Comparison of ENCODE assay signal across 8 mouse cellular contexts in the genomic region with DNA sequence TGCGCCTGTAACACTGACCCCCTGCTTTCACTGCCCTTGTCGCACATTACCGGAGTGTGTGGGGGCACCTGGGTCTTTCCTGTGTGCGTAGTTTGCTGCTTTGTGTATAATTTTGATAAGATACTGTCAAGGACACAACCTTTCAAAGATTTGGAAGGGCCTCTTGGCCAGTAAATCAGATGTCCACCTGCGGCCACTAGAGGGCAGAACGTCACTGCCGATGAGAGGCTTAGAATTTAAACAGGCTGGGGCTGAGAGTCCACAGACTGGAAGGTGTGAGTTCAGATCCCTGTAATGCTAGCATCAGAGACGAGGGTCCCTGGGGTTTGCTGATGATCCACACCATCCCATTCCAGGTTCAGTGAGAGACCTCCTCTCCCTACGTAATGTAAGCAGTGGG. TPM values are rescaled to one million over a fixed set of nuclear protein-coding genes. Genes with fewer than 3 reads are reported as not detected.
DNase-seq lines count a peak whose midpoint lies in the region; ATAC-seq and TF ChIP-seq lines count a peak whose summit lies in the region.

No protein-coding gene starts in this region.

- H3K27ac ChIP-seq in intestine, postnatal 0 days (ENCODE audit: low read depth, low read length), result no peak overlapping the region

- ATAC-seq in erythroid progenitor cell, adult 5-6 weeks (replicated peaks; ENCODE audit: low FRiP score, poor library complexity, severe bottlenecking), result peak; percentile 51; the same call in 1 of the 2 replicates
- ATAC-seq in intestine, postnatal 0 days, result no peak

- DNase-seq in ovary, postnatal 10 days (ENCODE audit: low spot score), result peak; percentile 52
- DNase-seq in ovary, adult 18-20 months (ENCODE audit: low spot score), result no peak
- peak; percentile 77 for DNase-seq in brain, adult 2 months (ENCODE audit: low read depth, low spot score)
- DNase-seq in lung, postnatal 10 days, result peak; percentile 86
- DNase-seq in retina, adult 2 months (ENCODE audit: low read depth, low spot score), result peak; percentile 32
- DNase-seq in urinary bladder, adult 2 months (ENCODE audit: low spot score), result peak; percentile 51

- 24% methylated on average over 9 of the region's 9 CpGs for WGBS in intestine, postnatal 0 days

- H3K4me1 ChIP-seq in intestine, postnatal 0 days (replicated peaks; ENCODE audit: control insufficient read depth, insufficient read depth, low read length), result no peaks in the 10 kb centered on the region

- H3K9ac ChIP-seq in intestine, postnatal 0 days (ENCODE audit: low read depth, low read length), result no peak overlapping the region

- peaks cover 49% of the 10 kb centered on the region for H3K36me3 ChIP-seq in intestine, postnatal 0 days (ENCODE audit: control insufficient read depth, insufficient read depth)

- no peaks in the 10 kb centered on the region for H3K9me3 ChIP-seq in intestine, postnatal 0 days (ENCODE audit: control insufficient read depth)

- H3K4me3 ChIP-seq in intestine, postnatal 0 days (ENCODE audit: low read depth, low read length), result no peak overlapping the region

- TF ChIP-seq CTCF in intestine, postnatal 0 days (IDR thresholded peaks at IDR 0.05; ENCODE audit: low read depth), result peak; percentile 89

- no peak overlapping the region for H3K4me2 ChIP-seq in intestine, postnatal 0 days (replicated peaks; ENCODE audit: low read depth)

- H3K27me3 ChIP-seq in intestine, postnatal 0 days (replicated peaks; ENCODE audit: control insufficient read depth, insufficient read depth, low read length), result no peaks in the 10 kb centered on the region

RNA-seq across cellular contexts. Expression of a gene that starts 13.5 kb away (rescaled TPM):
- total RNA-seq in erythroid progenitor cell, adult 5-6 weeks (2015; ENCODE audit: low replicate concordance), result 1.1 and 8.8 TPM in 2 replicates
- total RNA-seq in erythroid progenitor cell, adult 5-6 weeks (2017; ENCODE audit: low replicate concordance), result 1.9 and 4.0 TPM in 2 replicates
- polyA plus RNA-seq in intestine, postnatal 0 days (2015; fragmentation: Nextera tagmentation; extraction: Ambion mirVana), result 81.8 and 85.6 TPM in 2 replicates
- 277 and 317 TPM in 2 replicates for polyA plus RNA-seq in urinary bladder, adult 2 months (2012; rRNA removed)

RNA-seq across cellular contexts. Expression of a gene that starts 16.0 kb away (rescaled TPM):
- 2.9 and 8.8 TPM in 2 replicates for total RNA-seq in erythroid progenitor cell, adult 5-6 weeks (2015; ENCODE audit: low replicate concordance)
- 0.91 and 6.8 TPM in 2 replicates for total RNA-seq in erythroid progenitor cell, adult 5-6 weeks (2017; ENCODE audit: low replicate concordance)
- polyA plus RNA-seq in intestine, postnatal 0 days (2015; fragmentation: Nextera tagmentation; extraction: Ambion mirVana), result 56.8 and 59.0 TPM in 2 replicates
- polyA plus RNA-seq in urinary bladder, adult 2 months (2012; rRNA removed), result 37.6 and 46.5 TPM in 2 replicates

RNA-seq across cellular contexts. Expression of a gene that starts 16.3 kb away (rescaled TPM):
- 24.5 and 30.6 TPM in 2 replicates for total RNA-seq in erythroid progenitor cell, adult 5-6 weeks (2015; ENCODE audit: low replicate concordance)
- total RNA-seq in erythroid progenitor cell, adult 5-6 weeks (2017; ENCODE audit: low replicate concordance), result 32.7 and 54.0 TPM in 2 replicates
- 38.9 and 40.5 TPM in 2 replicates for polyA plus RNA-seq in intestine, postnatal 0 days (2015; fragmentation: Nextera tagmentation; extraction: Ambion mirVana)
- 59.9 and 69.6 TPM in 2 replicates for polyA plus RNA-seq in urinary bladder, adult 2 months (2012; rRNA removed)

RNA-seq across cellular contexts. Expression of a gene that starts 25.1 kb away (rescaled TPM):
- 10.5 TPM in 2 replicates for total RNA-seq in erythroid progenitor cell, adult 5-6 weeks (2015; ENCODE audit: low replicate concordance)
- total RNA-seq in erythroid progenitor cell, adult 5-6 weeks (2017; ENCODE audit: low replicate concordance), result 8.3 and 9.7 TPM in 2 replicates
- polyA plus RNA-seq in intestine, postnatal 0 days (2015; fragmentation: Nextera tagmentation; extraction: Ambion mirVana), result 2,929 and 3,267 TPM in 2 replicates
- polyA plus RNA-seq in urinary bladder, adult 2 months (2012; rRNA removed), result 144 and 157 TPM in 2 replicates

RNA-seq across cellular contexts. Expression of a gene that starts 25.8 kb away (rescaled TPM):
- 3.6 and 6.7 TPM in 2 replicates for total RNA-seq in erythroid progenitor cell, adult 5-6 weeks (2015; ENCODE audit: low replicate concordance)
- 0.13 and 0.23 TPM in 2 replicates for total RNA-seq in erythroid progenitor cell, adult 5-6 weeks (2017; ENCODE audit: low replicate concordance)
- 2.4 and 2.6 TPM in 2 replicates for polyA plus RNA-seq in intestine, postnatal 0 days (2015; fragmentation: Nextera tagmentation; extraction: Ambion mirVana)
- 5.1 and 18.2 TPM in 2 replicates for polyA plus RNA-seq in urinary bladder, adult 2 months (2012; rRNA removed)
